Mouse (Mus musculus) liver, postnatal 0 days (tissue): ENCODE data around the gene Icam2.

Experiments used
- CTCF ChIP-seq: sonication (generic); IDR thresholded peaks from 2 replicates; pipeline ENCODE4 v1.5.1; 2016; ENCODE audit warnings: antibody characterized with exemption, low read depth
- EP300 ChIP-seq: IDR thresholded peaks from 2 replicates; pipeline ENCODE4 v1.6.1; 2016; ENCODE audit warnings: antibody characterized with exemption, low read depth, mild to moderate bottlenecking

GRCm38 (mm10) chr11:106429689-106430088, 41.8 kb upstream of the Icam2 start:
- no peak for TF ChIP-seq CTCF
- TF ChIP-seq EP300, result no peak
